Mouse (Mus musculus): Measurements from ENCODE around the gene Plac1. TPM values are rescaled to one million over a fixed set of nuclear protein-coding genes. Genes with fewer than 3 reads are reported as not detected.

Plac1 gene
- polyA plus RNA-seq, 1 experiment from 2014 or later = not detected

GRCm38 (mm10) chrX:53052652-53053500 lies 187.0 kb downstream of the Plac1 start:
- Histone ChIP-seq H3K36me3 (ENCODE audit: control insufficient read depth, insufficient read depth) (no peaks in the 10 kb centered on the region), H3K9ac (replicated peaks; ENCODE audit: low read depth, low read length) (no peak overlapping the region), H3K27ac (ENCODE audit: low read length) (no peak overlapping the region), H3K4me1 (replicated peaks; ENCODE audit: control insufficient read depth, insufficient read depth, low read length) (peaks cover 7% of the 10 kb centered on the region), H3K4me3 (replicated peaks; ENCODE audit: low read length) (no peak overlapping the region), H3K4me2 (ENCODE audit: low read length) (no peak overlapping the region), H3K9me3 (ENCODE audit: control insufficient read depth, low read length) (no peaks in the 10 kb centered on the region), H3K27me3 (replicated peaks; ENCODE audit: control insufficient read depth, insufficient read depth, low read length) (no peaks in the 10 kb centered on the region)
- ATAC-seq = no peak
- WGBS = 23% methylated on average over 13 of the region's 13 CpGs

- no peak overlapping the region for H3K9ac ChIP-seq (replicated peaks; ENCODE audit: low read depth, low read length)
- H3K4me2 ChIP-seq (ENCODE audit: low read length) = peak overlapping the region; percentile 44
- no peaks in the 10 kb centered on the region for H3K36me3 ChIP-seq (ENCODE audit: control insufficient read depth, insufficient read depth)
- H3K9me3 ChIP-seq (ENCODE audit: control insufficient read depth, low read length) = no peaks in the 10 kb centered on the region
- peaks cover 8% of the 10 kb centered on the region for H3K4me1 ChIP-seq (replicated peaks; ENCODE audit: control insufficient read depth, insufficient read depth, low read length)
- 21% methylated on average over 6 of the region's 9 CpGs for WGBS
- peak overlapping the region; percentile 14; the same call in 1 of the 2 replicates for H3K4me3 ChIP-seq (replicated peaks; ENCODE audit: low read length)
- ATAC-seq = no peak
- H3K27me3 ChIP-seq (replicated peaks; ENCODE audit: control insufficient read depth, insufficient read depth, low read length) = no peaks in the 10 kb centered on the region
- no peak overlapping the region for H3K27ac ChIP-seq (ENCODE audit: low read length)
Observed at GRCm38 (mm10) chrX:53050353-53050752, 189.6 kb downstream of the Plac1 start.

- H3K4me2 ChIP-seq (ENCODE audit: low read length) = no peak overlapping the region
- no peak overlapping the region for H3K4me3 ChIP-seq (replicated peaks; ENCODE audit: low read length)
- H3K9ac ChIP-seq (replicated peaks; ENCODE audit: low read depth, low read length) = no peak overlapping the region
- H3K27me3 ChIP-seq (replicated peaks; ENCODE audit: control insufficient read depth, insufficient read depth, low read length) = no peaks in the 10 kb centered on the region
- no peaks in the 10 kb centered on the region for H3K9me3 ChIP-seq (ENCODE audit: control insufficient read depth, low read length)
- peaks cover 8% of the 10 kb centered on the region for H3K4me1 ChIP-seq (replicated peaks; ENCODE audit: control insufficient read depth, insufficient read depth, low read length)
- no peak overlapping the region for H3K27ac ChIP-seq (ENCODE audit: low read length)
- no peaks in the 10 kb centered on the region for H3K36me3 ChIP-seq (ENCODE audit: control insufficient read depth, insufficient read depth)
- WGBS = 56% methylated on average over 4 of the region's 4 CpGs
- ATAC-seq = no peak
Observed at GRCm38 (mm10) chrX:53049196-53049595, 190.7 kb downstream of the Plac1 start.

- 67% methylated on average over 2 of the region's 2 CpGs for WGBS
- no peak for ATAC-seq
- H3K4me1 ChIP-seq (replicated peaks; ENCODE audit: control insufficient read depth, insufficient read depth, low read length) = peaks cover 6% of the 10 kb centered on the region
- H3K9ac ChIP-seq (replicated peaks; ENCODE audit: low read depth, low read length) = no peak overlapping the region
- no peaks in the 10 kb centered on the region for H3K36me3 ChIP-seq (ENCODE audit: control insufficient read depth, insufficient read depth)
- H3K4me3 ChIP-seq (replicated peaks; ENCODE audit: low read length) = no peak overlapping the region
- no peak overlapping the region for H3K4me2 ChIP-seq (ENCODE audit: low read length)
- H3K9me3 ChIP-seq (ENCODE audit: control insufficient read depth, low read length) = no peaks in the 10 kb centered on the region
- no peak overlapping the region for H3K27ac ChIP-seq (ENCODE audit: low read length)
- no peaks in the 10 kb centered on the region for H3K27me3 ChIP-seq (replicated peaks; ENCODE audit: control insufficient read depth, insufficient read depth, low read length)
Observed at GRCm38 (mm10) chrX:53046911-53047310, 193.0 kb downstream of the Plac1 start.

GRCm38 (mm10) chrX:53046033-53046432 lies 193.9 kb downstream of the Plac1 start:
- Histone ChIP-seq H3K9me3 (ENCODE audit: control insufficient read depth, low read length) (no peaks in the 10 kb centered on the region), H3K27me3 (replicated peaks; ENCODE audit: control insufficient read depth, insufficient read depth, low read length) (no peaks in the 10 kb centered on the region), H3K4me1 (replicated peaks; ENCODE audit: control insufficient read depth, insufficient read depth, low read length) (peaks cover 6% of the 10 kb centered on the region), H3K36me3 (ENCODE audit: control insufficient read depth, insufficient read depth) (no peaks in the 10 kb centered on the region), H3K9ac (replicated peaks; ENCODE audit: low read depth, low read length) (no peak overlapping the region), H3K4me2 (ENCODE audit: low read length) (no peak overlapping the region), H3K4me3 (replicated peaks; ENCODE audit: low read length) (no peak overlapping the region), H3K27ac (ENCODE audit: low read length) (no peak overlapping the region)
- peak; percentile 38; the same call in 1 of the 2 replicates for ATAC-seq
- 69% methylated on average over 4 of the region's 4 CpGs for WGBS

GRCm38 (mm10) chrX:53045187-53045903 lies 194.6 kb downstream of the Plac1 start:
- no peak overlapping the region for H3K4me3 ChIP-seq (replicated peaks; ENCODE audit: low read length)
- H3K27me3 ChIP-seq (replicated peaks; ENCODE audit: control insufficient read depth, insufficient read depth, low read length) = no peaks in the 10 kb centered on the region
- WGBS = 50% methylated on average over 10 of the region's 10 CpGs
- no peaks in the 10 kb centered on the region for H3K36me3 ChIP-seq (ENCODE audit: control insufficient read depth, insufficient read depth)
- no peak overlapping the region for H3K9ac ChIP-seq (replicated peaks; ENCODE audit: low read depth, low read length)
- no peak overlapping the region for H3K4me2 ChIP-seq (ENCODE audit: low read length)
- H3K9me3 ChIP-seq (ENCODE audit: control insufficient read depth, low read length) = no peaks in the 10 kb centered on the region
- H3K27ac ChIP-seq (ENCODE audit: low read length) = no peak overlapping the region
- ATAC-seq = no peak; the same call in 1 of the 2 replicates
- H3K4me1 ChIP-seq (replicated peaks; ENCODE audit: control insufficient read depth, insufficient read depth, low read length) = peaks cover 3% of the 10 kb centered on the region; the same call in 1 of the 2 replicates

GRCm38 (mm10) chrX:53041006-53041405 lies 198.9 kb downstream of the Plac1 start:
- H3K4me1 ChIP-seq (replicated peaks; ENCODE audit: control insufficient read depth, insufficient read depth, low read length) = peaks cover 3% of the 10 kb centered on the region; the same call in 1 of the 2 replicates
- no peak overlapping the region for H3K9ac ChIP-seq (replicated peaks; ENCODE audit: low read depth, low read length)
- H3K27ac ChIP-seq (ENCODE audit: low read length) = no peak overlapping the region
- no peak overlapping the region for H3K4me3 ChIP-seq (replicated peaks; ENCODE audit: low read length)
- no peak for ATAC-seq
- 56% methylated on average over 6 of the region's 6 CpGs for WGBS
- no peaks in the 10 kb centered on the region for H3K9me3 ChIP-seq (ENCODE audit: control insufficient read depth, low read length)
- H3K27me3 ChIP-seq (replicated peaks; ENCODE audit: control insufficient read depth, insufficient read depth, low read length) = no peaks in the 10 kb centered on the region
- no peaks in the 10 kb centered on the region for H3K36me3 ChIP-seq (ENCODE audit: control insufficient read depth, insufficient read depth)
- no peak overlapping the region for H3K4me2 ChIP-seq (ENCODE audit: low read length)

GRCm38 (mm10) chrX:53040138-53040537 lies 199.8 kb downstream of the Plac1 start:
- no peak overlapping the region for H3K27ac ChIP-seq (ENCODE audit: low read length)
- ATAC-seq = no peak
- H3K4me3 ChIP-seq (replicated peaks; ENCODE audit: low read length) = no peak overlapping the region
- no peaks in the 10 kb centered on the region for H3K36me3 ChIP-seq (ENCODE audit: control insufficient read depth, insufficient read depth)
- H3K27me3 ChIP-seq (replicated peaks; ENCODE audit: control insufficient read depth, insufficient read depth, low read length) = no peaks in the 10 kb centered on the region
- no peak overlapping the region for H3K9ac ChIP-seq (replicated peaks; ENCODE audit: low read depth, low read length)
- 86% methylated on average over 6 of the region's 6 CpGs for WGBS
- H3K9me3 ChIP-seq (ENCODE audit: control insufficient read depth, low read length) = no peaks in the 10 kb centered on the region
- H3K4me1 ChIP-seq (replicated peaks; ENCODE audit: control insufficient read depth, insufficient read depth, low read length) = no peaks in the 10 kb centered on the region
- H3K4me2 ChIP-seq (ENCODE audit: low read length) = no peak overlapping the region

GRCm38 (mm10) chrX:53039651-53040050 lies 200.3 kb downstream of the Plac1 start:
- no peaks in the 10 kb centered on the region for H3K27me3 ChIP-seq (replicated peaks; ENCODE audit: control insufficient read depth, insufficient read depth, low read length)
- H3K9me3 ChIP-seq (ENCODE audit: control insufficient read depth, low read length) = no peaks in the 10 kb centered on the region
- no peak overlapping the region for H3K4me3 ChIP-seq (replicated peaks; ENCODE audit: low read length)
- 65% methylated on average over 5 of the region's 5 CpGs for WGBS
- H3K9ac ChIP-seq (replicated peaks; ENCODE audit: low read depth, low read length) = no peak overlapping the region
- H3K4me1 ChIP-seq (replicated peaks; ENCODE audit: control insufficient read depth, insufficient read depth, low read length) = no peaks in the 10 kb centered on the region
- no peak overlapping the region for H3K4me2 ChIP-seq (ENCODE audit: low read length)
- H3K27ac ChIP-seq (ENCODE audit: low read length) = no peak overlapping the region
- ATAC-seq = no peak
- no peaks in the 10 kb centered on the region for H3K36me3 ChIP-seq (ENCODE audit: control insufficient read depth, insufficient read depth)

Data from forebrain, embryonic 16.5 days (tissue).